Mouse (Mus musculus): ENCODE measurements around the gene Ddo. TPM values are rescaled to one million over a fixed set of nuclear protein-coding genes. Genes with fewer than 3 reads are reported as not detected.

Gene Ddo
- total RNA-seq, 1 experiment from 2014 or later, result 10.8 TPM

- DNase-seq, result no peak
These were observed 35.5 kb downstream of the Ddo start for GRCm38 (mm10) chr10:40665270-40665669.

GRCm38 (mm10) chr10:40666943-40667342 lies 37.1 kb downstream of the Ddo start:
- DNase-seq, result no peak

GRCm38 (mm10) chr10:40668640-40669039 lies 38.8 kb downstream of the Ddo start:
- DNase-seq, result no peak

- DNase-seq, result no peak
These were observed 42.9 kb downstream of the Ddo start for GRCm38 (mm10) chr10:40672587-40673296.

GRCm38 (mm10) chr10:40673297-40673665 lies 43.5 kb downstream of the Ddo start:
- DNase-seq, result no peak

GRCm38 (mm10) chr10:40674151-40674550 lies 44.3 kb downstream of the Ddo start:
- DNase-seq, result no peak

GRCm38 (mm10) chr10:40675921-40676320 lies 46.1 kb downstream of the Ddo start:
- DNase-seq, result no peak

- DNase-seq, result no peak
These were observed 48.7 kb downstream of the Ddo start for GRCm38 (mm10) chr10:40678477-40678876.

- no peak for DNase-seq
These were observed 52.7 kb downstream of the Ddo start for GRCm38 (mm10) chr10:40682470-40682869.

GRCm38 (mm10) chr10:40683092-40683867 lies 53.5 kb downstream of the Ddo start, which contains the start of gene Mettl24:
TSS of gene Mettl24 (plus strand) at chr10:40683282.
- peak; percentile 82 for DNase-seq

GRCm38 (mm10) chr10:40683868-40684253 lies 54.0 kb downstream of the Ddo start:
- DNase-seq, result no peak

GRCm38 (mm10) chr10:40684326-40684725 lies 54.5 kb downstream of the Ddo start:
- DNase-seq, result no peak

- DNase-seq, result no peak
These were observed 55.8 kb downstream of the Ddo start for GRCm38 (mm10) chr10:40685641-40686040.

- DNase-seq, result no peak
These were observed 57.2 kb downstream of the Ddo start for GRCm38 (mm10) chr10:40686976-40687375.

GRCm38 (mm10) chr10:40687407-40687806 lies 57.6 kb downstream of the Ddo start:
- no peak for DNase-seq

GRCm38 (mm10) chr10:40688266-40688665 lies 58.5 kb downstream of the Ddo start:
- DNase-seq, result no peak

GRCm38 (mm10) chr10:40688873-40689272 lies 59.1 kb downstream of the Ddo start:
- DNase-seq, result no peak

GRCm38 (mm10) chr10:40698652-40699051 lies 68.8 kb downstream of the Ddo start:
- DNase-seq, result no peak

GRCm38 (mm10) chr10:40711127-40711526 lies 81.3 kb downstream of the Ddo start:
- DNase-seq, result no peak

- no peak for DNase-seq
These were observed 83.3 kb downstream of the Ddo start for GRCm38 (mm10) chr10:40713018-40713608.

GRCm38 (mm10) chr10:40713829-40714228 lies 84.0 kb downstream of the Ddo start:
- DNase-seq, result no peak

- no peak for DNase-seq
These were observed 85.3 kb downstream of the Ddo start for GRCm38 (mm10) chr10:40715151-40715550.

- DNase-seq, result no peak
These were observed 86.5 kb downstream of the Ddo start for GRCm38 (mm10) chr10:40716296-40716695.

Data from adrenal gland, postnatal 25 days (tissue).